Mouse (Mus musculus): ENCODE measurements around the gene Olfr215. TPM values are rescaled to one million over a fixed set of nuclear protein-coding genes. Genes with fewer than 3 reads are reported as not detected.
"Not testable (repeated sequence)": the region's sequence is repeated elsewhere in the genome, so short reads cannot be mapped to it uniquely, and the experiment has no call there.

Gene Olfr215
- polyA plus RNA-seq, 1 experiment from 2014 or later = not detected

DNA sequence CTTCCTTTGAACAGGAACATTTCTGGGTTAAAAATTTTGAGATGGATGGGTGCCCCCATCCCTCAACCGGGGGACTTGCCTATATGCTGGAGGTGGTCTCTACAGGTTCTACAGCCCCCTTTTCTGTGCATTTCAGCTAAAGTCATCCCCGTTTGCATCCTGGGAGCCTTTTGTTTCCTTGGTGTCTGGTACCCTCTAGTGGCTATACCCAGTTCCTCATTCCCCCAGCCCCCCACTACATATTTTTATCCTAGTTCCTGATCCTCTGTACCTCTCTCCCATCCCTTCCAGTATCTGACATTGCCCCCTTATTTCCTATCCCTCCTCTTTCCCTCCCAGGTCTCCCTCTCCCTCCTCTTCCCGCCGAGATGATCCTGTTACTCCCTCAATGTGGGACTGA, 23.2 kb upstream of the Olfr215 start:
- Histone ChIP-seq H3K4me3 (replicated peaks; ENCODE audit: low read depth, low read length) (no peak overlapping the region), H3K27me3 (ENCODE audit: control insufficient read depth, insufficient read depth, low read length) (no peaks in the 10 kb centered on the region), H3K36me3 (ENCODE audit: control insufficient read depth, insufficient read depth, low read length) (no peaks in the 10 kb centered on the region), H3K27ac (replicated peaks; ENCODE audit: low read depth, low read length) (no peak overlapping the region), H3K4me2 (ENCODE audit: low read length) (no peak overlapping the region), H3K9me3 (ENCODE audit: control insufficient read depth, low read length) (no peaks in the 10 kb centered on the region), H3K9ac (replicated peaks; ENCODE audit: low read length) (no peak overlapping the region), H3K4me1 (ENCODE audit: control insufficient read depth, insufficient read depth, low read length) (no peaks in the 10 kb centered on the region)
- ATAC-seq (ENCODE audit: low FRiP score, low TSS enrichment) (no peak), DNase-seq (peak; percentile 19)
- 51% methylated on average over 4 of the region's 4 CpGs for WGBS

- not testable (repeated sequence) for H3K9me3 ChIP-seq (ENCODE audit: control insufficient read depth, low read length); H3K27ac ChIP-seq (replicated peaks; ENCODE audit: low read depth, low read length); H3K4me2 ChIP-seq (ENCODE audit: low read length); H3K9ac ChIP-seq (replicated peaks; ENCODE audit: low read length); DNase-seq; H3K36me3 ChIP-seq (ENCODE audit: control insufficient read depth, insufficient read depth, low read length); H3K27me3 ChIP-seq (ENCODE audit: control insufficient read depth, insufficient read depth, low read length); ATAC-seq (ENCODE audit: low FRiP score, low TSS enrichment); H3K4me3 ChIP-seq (replicated peaks; ENCODE audit: low read depth, low read length); H3K4me1 ChIP-seq (ENCODE audit: control insufficient read depth, insufficient read depth, low read length)
Measured at GRCm38 (mm10) chr6:116600969-116601368, 17.0 kb upstream of the Olfr215 start.

GRCm38 (mm10) chr6:116569834-116570233, 14.2 kb downstream of the Olfr215 start:
- Histone ChIP-seq H3K4me1 (ENCODE audit: control insufficient read depth, insufficient read depth, low read length) (no peaks in the 10 kb centered on the region), H3K36me3 (ENCODE audit: control insufficient read depth, insufficient read depth, low read length) (no peaks in the 10 kb centered on the region)
- peak; percentile 72 for DNase-seq

DNA sequence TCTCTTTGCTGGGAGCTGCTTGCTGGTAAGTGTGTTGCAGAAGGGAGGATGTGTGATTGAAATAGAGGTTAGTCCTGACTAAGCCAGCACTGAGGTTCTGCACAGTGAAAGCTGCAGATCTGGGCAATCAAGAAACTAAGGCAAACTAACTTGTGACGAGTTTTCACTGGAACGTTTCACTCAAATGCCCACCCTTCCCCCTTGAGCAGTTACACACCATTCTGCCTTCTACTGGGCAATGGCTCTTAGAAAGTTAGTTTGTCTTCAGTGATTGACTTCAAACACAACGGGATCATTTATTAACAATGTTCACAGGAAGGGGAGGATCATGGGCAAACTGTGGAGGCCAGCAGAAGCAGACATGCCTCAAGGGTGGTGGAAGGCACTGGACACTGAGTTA, 29.0 kb downstream of the Olfr215 start:
- Histone ChIP-seq H3K27me3 (ENCODE audit: control insufficient read depth, insufficient read depth, low read length) (no peaks in the 10 kb centered on the region), H3K36me3 (ENCODE audit: control insufficient read depth, insufficient read depth, low read length) (no peaks in the 10 kb centered on the region), H3K4me3 (replicated peaks; ENCODE audit: low read depth, low read length) (no peak overlapping the region), H3K9me3 (ENCODE audit: control insufficient read depth, low read length) (no peaks in the 10 kb centered on the region), H3K9ac (replicated peaks; ENCODE audit: low read length) (no peak overlapping the region), H3K4me2 (ENCODE audit: low read length) (no peak overlapping the region), H3K4me1 (ENCODE audit: control insufficient read depth, insufficient read depth, low read length) (no peaks in the 10 kb centered on the region), H3K27ac (replicated peaks; ENCODE audit: low read depth, low read length) (no peak overlapping the region)
- 75% methylated on average over 3 of the region's 3 CpGs for WGBS
- ATAC-seq (ENCODE audit: low FRiP score, low TSS enrichment) = no peak
- no peak for DNase-seq

More at GRCm38 (mm10) chr6:116569834-116570233, 14.2 kb downstream of the Olfr215 start:
- 30% methylated on average over 3 of the region's 3 CpGs for WGBS
- Histone ChIP-seq H3K9me3 (ENCODE audit: control insufficient read depth, low read length) (no peaks in the 10 kb centered on the region), H3K27me3 (ENCODE audit: control insufficient read depth, insufficient read depth, low read length) (no peaks in the 10 kb centered on the region), H3K27ac (replicated peaks; ENCODE audit: low read depth, low read length) (no peak overlapping the region), H3K9ac (replicated peaks; ENCODE audit: low read length) (no peak overlapping the region), H3K4me2 (ENCODE audit: low read length) (no peak overlapping the region), H3K4me3 (replicated peaks; ENCODE audit: low read depth, low read length) (no peak overlapping the region)
- ATAC-seq (ENCODE audit: low FRiP score, low TSS enrichment) = no peak

DNA sequence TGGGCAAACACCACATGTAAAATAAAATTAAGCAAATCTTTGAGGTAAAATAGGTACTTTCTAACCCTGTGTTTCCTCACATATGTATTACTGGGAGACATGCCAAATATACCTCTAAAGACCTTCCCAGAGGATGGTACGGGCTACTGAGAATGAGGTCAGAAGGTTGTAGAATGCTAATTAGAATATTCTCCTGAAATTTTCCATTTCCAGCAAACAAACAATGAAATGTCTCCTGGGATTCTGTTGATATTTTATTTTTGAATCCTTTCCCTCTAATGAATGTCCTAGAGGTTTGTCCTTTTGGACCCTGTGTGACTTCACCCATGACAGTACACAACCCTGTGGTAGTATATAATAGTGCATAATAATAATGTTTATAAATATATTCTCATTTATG, 30.1 kb downstream of the Olfr215 start, which contains the start of gene Olfr214:
Gene Olfr214, plus strand, starts transcription at position 301 of the 400 bp plus-strand sequence.
- no peak for DNase-seq
- WGBS = 69% methylated on average over 1 of the region's 1 CpGs
- no peak within 1 kb of the TSS for H3K9ac ChIP-seq (replicated peaks; ENCODE audit: low read length)
- no peak for ATAC-seq (ENCODE audit: low FRiP score, low TSS enrichment)
- no peak within 1 kb of the TSS for H3K4me3 ChIP-seq (replicated peaks; ENCODE audit: low read depth, low read length)
- H3K4me2 ChIP-seq (ENCODE audit: low read length) = no peak within 1 kb of the TSS
- H3K4me1 ChIP-seq (ENCODE audit: control insufficient read depth, insufficient read depth, low read length) = no peaks in the 10 kb centered on the region
- H3K27ac ChIP-seq (replicated peaks; ENCODE audit: low read depth, low read length) = no peak within 1 kb of the TSS
- H3K36me3 ChIP-seq (ENCODE audit: control insufficient read depth, insufficient read depth, low read length) = no peaks in the 10 kb centered on the region
- H3K27me3 ChIP-seq (ENCODE audit: control insufficient read depth, insufficient read depth, low read length) = no peaks in the 10 kb centered on the region
- no peaks in the 10 kb centered on the region for H3K9me3 ChIP-seq (ENCODE audit: control insufficient read depth, low read length)

- not testable (repeated sequence) for H3K36me3 ChIP-seq (ENCODE audit: control insufficient read depth, insufficient read depth, low read length); H3K4me1 ChIP-seq (ENCODE audit: control insufficient read depth, insufficient read depth, low read length); H3K9ac ChIP-seq (replicated peaks; ENCODE audit: low read length); H3K4me2 ChIP-seq (ENCODE audit: low read length); H3K27ac ChIP-seq (replicated peaks; ENCODE audit: low read depth, low read length); H3K9me3 ChIP-seq (ENCODE audit: control insufficient read depth, low read length); H3K27me3 ChIP-seq (ENCODE audit: control insufficient read depth, insufficient read depth, low read length); H3K4me3 ChIP-seq (replicated peaks; ENCODE audit: low read depth, low read length); DNase-seq; ATAC-seq (ENCODE audit: low FRiP score, low TSS enrichment)
- WGBS = 95% methylated on average over 11 of the region's 11 CpGs
Measured at GRCm38 (mm10) chr6:116550841-116551240, 33.2 kb downstream of the Olfr215 start, which contains the start of gene Gm5580. Gene Gm5580 (plus strand): TSS chr6:116551141.

DNA sequence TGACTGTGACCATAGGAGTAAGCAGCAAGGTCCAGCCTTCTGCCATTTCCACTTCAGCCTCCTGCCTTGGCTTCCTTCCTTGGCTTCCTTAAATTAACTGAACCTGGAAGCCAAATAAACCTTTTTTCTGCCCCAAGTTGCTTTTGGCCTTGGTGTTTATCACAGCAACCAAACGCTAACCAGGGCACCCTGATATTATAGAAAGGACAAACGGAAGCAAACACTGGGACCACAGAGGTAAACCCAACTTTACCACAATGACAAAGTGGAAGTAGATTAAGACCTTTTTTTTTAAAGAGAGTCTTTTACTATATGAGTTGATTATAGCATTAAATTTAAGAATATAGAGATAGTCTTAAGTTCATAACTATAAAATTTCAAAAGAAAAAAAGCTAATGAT, 41.5 kb downstream of the Olfr215 start:
- Histone ChIP-seq H3K36me3 (ENCODE audit: control insufficient read depth, insufficient read depth, low read length) (no peaks in the 10 kb centered on the region), H3K27me3 (ENCODE audit: control insufficient read depth, insufficient read depth, low read length) (no peaks in the 10 kb centered on the region), H3K4me1 (ENCODE audit: control insufficient read depth, insufficient read depth, low read length) (no peaks in the 10 kb centered on the region), H3K9me3 (ENCODE audit: control insufficient read depth, low read length) (no peaks in the 10 kb centered on the region), H3K4me3 (replicated peaks; ENCODE audit: low read depth, low read length) (no peak overlapping the region), H3K4me2 (ENCODE audit: low read length) (no peak overlapping the region), H3K27ac (replicated peaks; ENCODE audit: low read depth, low read length) (no peak overlapping the region), H3K9ac (replicated peaks; ENCODE audit: low read length) (no peak overlapping the region)
- WGBS = 90% methylated on average over 2 of the region's 2 CpGs
- DNase-seq (no peak), ATAC-seq (ENCODE audit: low FRiP score, low TSS enrichment) (no peak)

DNA sequence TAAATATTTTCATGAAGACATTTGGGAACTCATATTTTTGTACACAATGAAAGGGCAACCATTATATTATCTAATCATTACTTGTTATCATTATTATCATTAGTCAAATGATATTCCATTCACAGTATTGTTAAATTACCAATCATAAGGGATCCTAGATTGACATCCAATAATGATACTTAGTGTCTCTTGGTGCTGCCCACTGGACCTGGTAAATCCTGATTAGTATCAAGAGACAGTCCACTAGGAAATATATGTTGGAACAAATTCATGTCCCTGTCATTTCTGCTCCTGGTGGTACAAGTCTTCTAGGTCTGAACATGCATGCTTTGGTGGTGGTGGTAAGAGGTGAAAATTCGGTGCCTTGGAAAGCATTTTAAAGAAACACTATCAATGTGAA, 45.8 kb downstream of the Olfr215 start, which contains the start of gene Olfr213:
Gene Olfr213, plus strand, starts transcription at position 301 of the 400 bp plus-strand sequence.
- H3K27me3 ChIP-seq (ENCODE audit: control insufficient read depth, insufficient read depth, low read length) = no peaks in the 10 kb centered on the region
- no peak within 1 kb of the TSS for H3K27ac ChIP-seq (replicated peaks; ENCODE audit: low read depth, low read length)
- ATAC-seq (ENCODE audit: low FRiP score, low TSS enrichment) (no peak), DNase-seq (no peak)
- WGBS = 87% methylated on average over 1 of the region's 1 CpGs
- no peaks in the 10 kb centered on the region for H3K4me1 ChIP-seq (ENCODE audit: control insufficient read depth, insufficient read depth, low read length)
- H3K36me3 ChIP-seq (ENCODE audit: control insufficient read depth, insufficient read depth, low read length) = no peaks in the 10 kb centered on the region
- H3K9me3 ChIP-seq (ENCODE audit: control insufficient read depth, low read length) = no peaks in the 10 kb centered on the region
- H3K4me2 ChIP-seq (ENCODE audit: low read length) = no peak within 1 kb of the TSS
- H3K9ac ChIP-seq (replicated peaks; ENCODE audit: low read length) = no peak within 1 kb of the TSS
- H3K4me3 ChIP-seq (replicated peaks; ENCODE audit: low read depth, low read length) = no peak within 1 kb of the TSS

Measured in midbrain, embryonic 14.5 days (tissue).